Mouse (Mus musculus) brain, embryonic 18.5 days (tissue): ENCODE data around the gene Vipr1.

Experiments used
- DNase-seq: peaks from one replicate; pipeline ENCODE4 v3.0.0-alpha.2; 2012; ENCODE audit warnings: low read depth, low spot score

The Vipr1 gene

GRCm38 (mm10) chr9:121677069-121677468, 34.6 kb downstream of the Vipr1 start:
- DNase-seq: no peak

- no peak for DNase-seq
These were observed 35.0 kb downstream of the Vipr1 start for GRCm38 (mm10) chr9:121677476-121677875.

- no peak for DNase-seq
These were observed 37.0 kb downstream of the Vipr1 start for GRCm38 (mm10) chr9:121679549-121679948.

GRCm38 (mm10) chr9:121681191-121681590, 38.7 kb downstream of the Vipr1 start:
- no peak for DNase-seq

GRCm38 (mm10) chr9:121682037-121682680, 39.6 kb downstream of the Vipr1 start:
- no peak for DNase-seq

- DNase-seq: no peak
These were observed 42.2 kb downstream of the Vipr1 start for GRCm38 (mm10) chr9:121684702-121685101.

GRCm38 (mm10) chr9:121690200-121690651, 47.7 kb downstream of the Vipr1 start:
- DNase-seq: peak; percentile 67

GRCm38 (mm10) chr9:121690734-121691133, 48.2 kb downstream of the Vipr1 start:
- DNase-seq: no peak

- no peak for DNase-seq
These were observed 52.2 kb downstream of the Vipr1 start for GRCm38 (mm10) chr9:121694736-121695135.

- DNase-seq: no peak
These were observed 54.1 kb downstream of the Vipr1 start for GRCm38 (mm10) chr9:121696626-121697025.

- DNase-seq: no peak
These were observed 54.9 kb downstream of the Vipr1 start for GRCm38 (mm10) chr9:121697150-121698049.

- no peak for DNase-seq
These were observed 61.7 kb downstream of the Vipr1 start for GRCm38 (mm10) chr9:121704261-121704645.

- DNase-seq: peak; percentile 76
These were observed 62.4 kb downstream of the Vipr1 start, which contains the start of gene Sec22c for GRCm38 (mm10) chr9:121704646-121705625. TSS of gene Sec22c (minus strand) at chr9:121705490.

GRCm38 (mm10) chr9:121706029-121706675, 63.6 kb downstream of the Vipr1 start:
- no peak for DNase-seq

- DNase-seq: no peak
These were observed 65.3 kb downstream of the Vipr1 start for GRCm38 (mm10) chr9:121707801-121708200.

- no peak for DNase-seq
These were observed 66.3 kb downstream of the Vipr1 start for GRCm38 (mm10) chr9:121708506-121709486.

- peak; percentile 98 for DNase-seq
These were observed 67.5 kb downstream of the Vipr1 start, which contains the start of gene Ss18l2 for GRCm38 (mm10) chr9:121709898-121710583. TSS of gene Ss18l2 (plus strand) at chr9:121710329.

GRCm38 (mm10) chr9:121710584-121710975, 68.1 kb downstream of the Vipr1 start:
- no peak for DNase-seq

- DNase-seq: no peak
These were observed 74.5 kb downstream of the Vipr1 start for GRCm38 (mm10) chr9:121717048-121717447.
